Comparison of ENCODE assay signal across 9 mouse cellular contexts in genomic region chr19:24621610-24622220, GRCm38 (mm10). TPM values are rescaled to one million over a fixed set of nuclear protein-coding genes. Genes with fewer than 3 reads are reported as not detected.
A peak's percentile ranks its signal among the peaks of the same experiment; 100 is the strongest.
DNase-seq lines count a peak whose midpoint lies in the region; ATAC-seq and TF ChIP-seq lines count a peak whose summit lies in the region.
"Had no signal": no experiment of that assay in that cellular context is flagged by ENCODE, and none has a peak within 500 bp of the region (broad histone marks: within the 10 kb centered on the region; RNA-seq: fewer than 3 reads in every experiment).

No protein-coding gene starts in this region.

- peak; percentile 30 to 40 for DNase-seq in urinary bladder, adult 18-20 months (ENCODE audit: low spot score in 2 of 2)
- no peak for DNase-seq in urinary bladder, postnatal 10 days (ENCODE audit: low spot score)
- peak; percentile 86 to 91 for DNase-seq in cerebellum, postnatal 14 days
- peak; percentile 45 to 61 for DNase-seq in frontal cortex, postnatal 25 days (ENCODE audit: low spot score in 2 of 2)
- peak; percentile 89 for DNase-seq in limb, embryonic 11.5 days (ENCODE audit: low spot score)
- peak; percentile 53 to 75 for DNase-seq in natural killer cell, adult 2 months (ENCODE audit: low spot score in 2 of 2)
- peak; percentile 84 for DNase-seq in splenic B cell, adult 2 months (ENCODE audit: low read depth, low spot score)

- H3K27ac ChIP-seq in intestine, postnatal 0 days (ENCODE audit: low read depth, low read length): no peak overlapping the region
- H3K27ac ChIP-seq in limb, embryonic 11.5 days (replicated peaks; ENCODE audit: low read depth, low read length): no peak overlapping the region
- H3K27ac ChIP-seq: embryonic facial prominence, embryonic 15.5 days had no signal

- no peaks in the 10 kb centered on the region for H3K4me1 ChIP-seq in intestine, postnatal 0 days (replicated peaks; ENCODE audit: control insufficient read depth, insufficient read depth, low read length)
- H3K4me1 ChIP-seq in limb, embryonic 11.5 days (ENCODE audit: control insufficient read depth, insufficient read depth, low read length): no peaks in the 10 kb centered on the region
- H3K4me1 ChIP-seq: embryonic facial prominence, embryonic 15.5 days had no signal

- peak; percentile 90 for TF ChIP-seq CTCF in intestine, postnatal 0 days (IDR thresholded peaks at IDR 0.05; ENCODE audit: low read depth)

- no peaks in the 10 kb centered on the region for H3K27me3 ChIP-seq in intestine, postnatal 0 days (replicated peaks; ENCODE audit: control insufficient read depth, insufficient read depth, low read length)
- H3K27me3 ChIP-seq in limb, embryonic 11.5 days (ENCODE audit: control insufficient read depth, insufficient read depth, low read length): no peaks in the 10 kb centered on the region
- no peaks in the 10 kb centered on the region for H3K27me3 ChIP-seq in splenic B cell, adult 2 months (ENCODE audit: control insufficient read depth, insufficient read depth, low read length, poor library complexity, severe bottlenecking)
- H3K27me3 ChIP-seq: embryonic facial prominence, embryonic 15.5 days had no signal

- H3K4me2 ChIP-seq in intestine, postnatal 0 days (replicated peaks; ENCODE audit: low read depth): no peak overlapping the region
- H3K4me2 ChIP-seq in limb, embryonic 11.5 days (ENCODE audit: low read depth, severe bottlenecking): no peak overlapping the region
- H3K4me2 ChIP-seq: embryonic facial prominence, embryonic 15.5 days had no signal

- peak; percentile 31; the same call in 1 of the 2 replicates for ATAC-seq in intestine, postnatal 0 days
- no peak for ATAC-seq in limb, embryonic 11.5 days (ENCODE audit: insufficient number of reproducible peaks, low FRiP score, low TSS enrichment, low read depth)

- WGBS in intestine, postnatal 0 days: 28% methylated on average over 8 of the region's 8 CpGs
- WGBS in limb, embryonic 11.5 days: 32% methylated on average over 8 of the region's 8 CpGs

- H3K4me3 ChIP-seq in intestine, postnatal 0 days (ENCODE audit: low read depth, low read length): no peak overlapping the region
- no peak overlapping the region for H3K4me3 ChIP-seq in limb, embryonic 11.5 days (ENCODE audit: low read depth, low read length)
- H3K4me3 ChIP-seq: embryonic facial prominence, embryonic 15.5 days had no signal

- H3K9me3 ChIP-seq in intestine, postnatal 0 days (ENCODE audit: control insufficient read depth): no peaks in the 10 kb centered on the region
- H3K9me3 ChIP-seq in limb, embryonic 11.5 days (ENCODE audit: control insufficient read depth, low read length): no peaks in the 10 kb centered on the region
- H3K9me3 ChIP-seq: embryonic facial prominence, embryonic 15.5 days had no signal

- no peaks in the 10 kb centered on the region for H3K36me3 ChIP-seq in intestine, postnatal 0 days (ENCODE audit: control insufficient read depth, insufficient read depth)
- H3K36me3 ChIP-seq in limb, embryonic 11.5 days (ENCODE audit: control insufficient read depth, insufficient read depth, low read length): no peaks in the 10 kb centered on the region
- H3K36me3 ChIP-seq in splenic B cell, adult 2 months (ENCODE audit: control insufficient read depth, insufficient read depth, low read length, poor library complexity, severe bottlenecking): no peaks in the 10 kb centered on the region
- H3K36me3 ChIP-seq: embryonic facial prominence, embryonic 15.5 days had no signal

- H3K9ac ChIP-seq in intestine, postnatal 0 days (ENCODE audit: low read depth, low read length): no peak overlapping the region
- no peak overlapping the region for H3K9ac ChIP-seq in limb, embryonic 11.5 days (ENCODE audit: low read length)
- H3K9ac ChIP-seq: embryonic facial prominence, embryonic 15.5 days had no signal

RNA-seq across cellular contexts. Expression of gene Tmem252, which starts 52.1 kb away (rescaled TPM):
- 9.3 and 11.3 TPM in 2 replicates for polyA plus RNA-seq in intestine, postnatal 0 days (2015; fragmentation: Nextera tagmentation; extraction: Ambion mirVana)
- 0.85 and 1.0 TPM in 2 replicates for polyA plus RNA-seq in limb, embryonic 11.5 days (2014; fragmentation: Nextera tagmentation; extraction: Ambion mirVana)
